Mouse (Mus musculus) urinary bladder, postnatal 36 days (tissue): ENCODE data around the gene Aanat.

Experiments
- DNase-seq, 2 experiments: peaks; one replicate each; pipeline ENCODE4 v3.0.0; 2022; ENCODE audit warnings: low spot score in 2 of 2, mixed read lengths in 1 of 2

Gene Aanat

DNA sequence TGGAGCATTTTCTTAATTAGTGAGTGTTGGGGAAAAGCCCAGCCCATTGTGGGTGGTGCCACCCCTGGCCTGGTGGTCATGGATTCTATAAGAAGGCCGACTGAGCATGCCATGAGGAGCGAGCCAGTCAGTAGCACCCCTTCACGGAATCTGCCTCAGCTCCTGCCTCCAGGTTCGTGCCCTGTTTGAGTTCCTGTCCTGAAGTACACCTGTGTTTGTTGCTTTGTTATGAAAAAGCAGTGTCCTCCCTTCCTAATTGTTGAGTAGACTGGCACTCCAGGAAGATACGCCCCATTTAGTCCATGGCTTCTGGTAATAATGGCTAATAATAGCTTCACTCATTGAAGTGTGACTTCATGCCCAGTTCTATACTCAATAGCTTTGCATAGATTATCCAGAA lies at the start of gene Aanat:
Gene Aanat, plus strand, starts transcription at position 123 of the 400 bp plus-strand sequence.
- no peak for DNase-seq

DNA sequence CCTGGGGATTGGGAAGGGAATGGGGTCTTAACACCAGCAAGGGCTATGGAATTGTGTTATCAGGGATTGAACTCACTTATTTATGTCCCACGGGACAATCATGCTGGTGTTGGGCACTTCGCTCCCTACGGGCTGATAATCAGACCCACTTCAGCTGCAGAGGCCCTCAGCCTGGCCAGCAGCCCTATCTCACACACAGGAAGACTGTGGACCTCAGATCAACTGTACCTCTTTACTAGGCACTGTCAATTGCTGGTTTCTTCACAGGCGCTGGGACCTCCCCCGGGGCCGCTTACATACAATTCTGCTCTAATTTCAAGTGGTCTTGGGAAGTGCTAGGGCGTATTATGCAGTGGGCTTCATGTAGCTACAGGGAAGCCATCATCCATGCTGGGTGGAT lies 49.5 kb upstream of the Aanat start:
- no peak for DNase-seq

DNA sequence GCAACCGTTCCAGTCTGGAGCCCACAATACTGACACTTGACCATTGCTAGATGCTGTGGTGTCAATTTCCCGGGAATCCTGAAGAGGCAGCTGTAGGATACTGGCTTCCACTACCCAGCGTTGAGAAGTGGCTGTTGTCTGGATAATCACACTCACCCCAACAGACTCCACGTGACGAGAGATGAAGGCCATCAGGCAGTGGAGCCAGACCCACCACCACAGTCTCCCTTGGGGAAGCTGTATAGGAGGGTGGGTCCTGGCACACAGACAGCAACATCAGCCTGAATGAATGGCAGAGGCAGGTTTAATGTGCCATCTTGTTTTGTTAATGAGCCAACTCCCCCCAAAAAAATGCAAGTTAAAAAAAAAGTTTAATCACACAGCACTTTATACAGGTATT lies 48.8 kb upstream of the Aanat start:
- DNase-seq, result no peak

DNA sequence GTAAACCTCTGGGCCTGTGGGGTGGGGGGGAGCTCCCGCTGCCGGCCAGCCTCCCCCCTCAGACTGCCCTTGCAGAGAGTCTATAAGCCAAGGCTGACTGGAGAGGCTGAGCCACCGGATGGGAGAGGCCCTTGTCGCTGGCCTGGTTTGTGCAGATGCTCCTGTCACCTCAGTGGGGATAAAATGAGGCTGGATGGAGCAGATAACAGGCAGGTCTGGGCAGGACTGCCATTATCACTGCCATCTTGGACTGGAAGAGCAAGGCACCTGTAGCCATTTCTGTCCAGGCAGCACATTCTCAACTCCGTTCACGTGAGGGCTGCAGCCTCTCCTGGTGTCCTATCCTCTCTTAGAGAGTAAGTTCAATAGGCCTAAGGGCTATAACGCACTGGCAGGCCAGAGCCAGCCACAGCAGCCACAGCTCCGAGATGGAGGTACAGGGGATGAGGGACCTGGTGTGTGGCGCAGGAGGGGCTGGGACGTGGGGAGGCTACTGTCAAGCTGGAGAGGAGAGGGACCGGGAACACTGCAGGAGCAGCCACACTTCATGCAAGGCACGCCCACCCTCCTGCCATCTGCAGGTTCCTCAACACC lies 48.0 kb upstream of the Aanat start:
- DNase-seq, result peak; percentile 67 to 70

DNA sequence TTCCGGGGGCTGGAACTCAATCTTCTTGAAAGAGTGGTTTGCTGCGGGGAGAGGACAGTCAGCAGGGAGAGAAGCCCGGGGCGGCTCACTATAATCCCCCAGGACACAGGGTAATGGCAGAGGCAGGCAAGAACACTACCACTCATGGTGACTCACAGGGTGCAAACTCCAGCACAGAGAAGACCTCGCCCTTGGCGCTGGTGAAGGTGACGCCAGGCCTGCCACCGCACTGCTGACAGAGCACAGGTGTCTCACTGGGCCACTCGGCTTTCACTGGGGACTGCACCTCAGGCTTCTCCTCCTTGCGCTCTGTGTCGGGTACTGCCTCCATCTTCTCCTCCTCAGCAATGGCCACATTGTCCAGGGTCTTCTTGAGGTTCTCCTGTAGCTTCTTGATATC lies 45.0 kb upstream of the Aanat start:
- no peak for DNase-seq

DNA sequence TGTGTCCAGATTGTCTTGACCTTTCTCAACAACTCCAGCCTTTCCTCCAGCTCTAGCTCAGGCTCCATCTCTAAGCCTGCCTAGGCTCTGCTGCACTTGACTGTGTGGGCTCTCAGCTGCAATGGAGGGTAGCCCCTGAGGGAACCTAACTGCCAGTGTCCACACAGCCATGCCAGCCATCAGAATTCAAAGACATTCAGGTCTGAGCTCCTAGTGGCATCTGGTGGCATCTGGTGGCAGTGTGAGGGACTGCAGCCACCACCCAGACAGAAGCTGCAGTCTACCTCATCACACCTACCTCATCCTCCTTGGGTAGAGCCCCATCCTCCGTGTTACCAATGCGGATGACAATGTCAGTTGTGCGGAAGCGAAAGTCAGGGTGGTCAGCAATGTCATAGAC lies 43.1 kb upstream of the Aanat start:
- DNase-seq, result no peak

DNA sequence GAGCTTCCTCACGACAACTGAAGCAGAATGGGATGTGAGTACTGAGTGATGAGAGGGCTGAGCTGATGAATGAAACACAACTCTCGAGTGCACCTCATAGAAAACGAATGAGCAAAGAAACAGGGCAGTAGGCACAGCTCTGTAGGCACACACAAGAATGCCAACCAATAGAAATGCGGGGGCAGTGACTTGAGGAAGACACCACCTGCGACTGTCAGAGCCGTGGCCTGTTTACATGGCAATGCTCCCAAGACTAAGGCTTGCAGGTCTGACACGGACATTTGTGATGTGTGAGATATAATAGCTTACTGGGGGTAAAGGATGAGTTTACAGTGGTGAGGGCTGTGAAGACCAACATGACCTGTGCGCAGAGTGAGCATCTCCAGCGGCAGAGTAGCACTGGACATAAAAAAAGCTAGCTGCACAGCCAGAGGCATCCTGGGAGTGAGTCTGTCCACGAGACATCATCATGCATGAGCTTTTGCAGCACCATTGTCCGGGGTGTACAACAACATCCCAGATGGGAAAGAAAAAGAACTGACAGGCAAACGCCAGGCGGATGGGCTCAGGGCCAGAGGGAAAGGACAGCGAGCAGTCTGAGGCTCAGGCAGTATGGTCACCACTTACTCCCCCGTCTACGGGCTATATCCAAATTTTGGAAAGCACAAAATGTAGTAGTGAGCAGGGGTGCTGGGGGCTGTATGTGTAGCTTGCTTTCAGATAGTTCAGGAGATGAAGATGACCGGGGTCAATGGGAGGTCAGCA lies 38.8 kb upstream of the Aanat start:
- DNase-seq, result no peak

DNA sequence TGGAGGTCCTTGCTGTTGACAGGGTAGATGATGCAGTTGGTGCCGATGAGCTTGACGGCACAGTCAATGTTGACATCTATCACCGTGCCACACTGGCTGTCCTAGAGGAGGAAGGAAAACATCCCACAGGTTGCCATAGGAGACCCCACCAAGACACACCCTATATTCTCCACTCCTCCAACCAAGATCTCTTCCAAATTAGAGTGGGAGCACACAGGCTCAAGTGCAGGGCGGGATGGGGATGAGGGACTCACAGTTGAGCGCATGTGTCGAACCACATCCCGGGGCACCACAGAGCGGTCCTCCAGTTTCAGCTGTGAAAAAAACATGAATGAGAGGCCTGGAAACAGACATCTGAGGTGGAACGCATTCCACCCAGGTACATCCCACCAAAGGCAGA lies 37.5 kb upstream of the Aanat start:
- no peak for DNase-seq

DNA sequence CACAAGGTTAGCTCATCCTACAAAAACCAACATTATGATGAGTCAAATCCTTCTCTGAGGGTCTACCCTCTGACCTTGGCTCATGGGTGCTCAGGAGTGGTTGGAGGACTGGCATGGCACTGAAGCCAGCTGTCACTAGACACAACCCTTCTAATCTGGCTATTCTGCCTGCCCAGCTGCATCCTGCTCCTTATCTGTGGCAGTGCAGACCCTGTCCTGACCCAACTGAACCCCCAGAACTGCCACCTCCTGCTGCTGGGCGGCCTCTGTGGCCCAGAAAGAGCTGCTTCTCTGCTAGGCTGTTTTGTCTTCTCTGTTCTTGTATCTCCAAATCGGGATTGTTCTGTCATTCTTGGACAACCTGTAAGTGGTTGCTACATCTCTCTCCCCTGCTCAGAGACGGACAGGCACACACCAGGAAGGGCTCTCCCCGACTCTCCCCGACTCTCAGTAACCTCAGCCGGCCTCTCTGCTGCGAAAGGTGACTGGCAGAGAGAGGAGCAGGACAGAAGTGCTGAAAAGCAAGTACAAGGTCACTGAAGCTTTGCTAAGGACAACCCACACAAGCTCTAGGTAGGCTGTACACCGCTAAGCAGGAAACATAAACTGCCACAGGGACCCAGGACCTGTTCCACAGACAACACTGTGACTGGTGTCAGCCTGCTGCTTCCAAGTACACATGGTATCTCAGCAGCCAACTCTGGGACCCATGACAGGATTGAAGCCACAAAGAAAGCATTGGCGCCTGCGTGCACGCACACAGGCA lies 36.8 kb upstream of the Aanat start:
- no peak for DNase-seq

DNA sequence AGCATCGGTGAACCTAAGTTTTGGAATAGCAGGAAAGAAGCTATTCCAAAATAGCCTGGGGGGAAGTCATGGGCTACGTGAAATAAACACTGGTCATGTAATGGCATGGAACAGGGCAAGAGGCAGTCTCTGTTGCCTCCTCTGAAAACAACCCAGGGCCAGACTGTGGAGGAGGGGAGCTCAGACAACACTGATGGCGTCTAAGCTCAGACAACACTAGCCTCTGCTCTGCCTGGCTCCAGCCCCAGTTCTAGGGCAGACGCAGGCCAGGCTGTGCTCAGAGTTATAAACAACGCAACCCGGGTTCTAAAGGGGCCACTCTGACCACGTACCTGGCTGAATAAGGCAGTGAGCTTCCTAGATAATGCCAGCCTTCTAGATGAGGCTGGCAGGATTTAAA lies 35.5 kb upstream of the Aanat start:
- no peak for DNase-seq

DNA sequence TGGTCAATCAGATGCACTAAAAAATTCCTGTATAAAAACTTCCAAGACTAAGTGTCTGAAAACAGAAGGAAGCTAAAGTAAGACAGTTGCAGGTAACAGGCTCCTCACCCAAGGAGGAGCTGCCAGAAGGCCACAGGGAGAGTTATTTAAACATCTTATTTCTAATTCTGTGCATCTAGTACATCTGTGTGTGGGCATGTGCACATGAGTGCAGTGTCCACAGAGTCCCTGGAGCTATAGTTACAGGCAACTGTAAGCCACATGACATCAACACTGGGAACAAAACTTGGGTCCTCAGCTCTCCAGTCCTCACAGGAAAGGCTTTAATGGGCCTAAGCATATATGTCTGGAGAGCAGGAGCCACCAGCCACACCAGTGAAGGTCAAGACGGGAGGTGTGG lies 34.0 kb upstream of the Aanat start:
- DNase-seq, result no peak

DNA sequence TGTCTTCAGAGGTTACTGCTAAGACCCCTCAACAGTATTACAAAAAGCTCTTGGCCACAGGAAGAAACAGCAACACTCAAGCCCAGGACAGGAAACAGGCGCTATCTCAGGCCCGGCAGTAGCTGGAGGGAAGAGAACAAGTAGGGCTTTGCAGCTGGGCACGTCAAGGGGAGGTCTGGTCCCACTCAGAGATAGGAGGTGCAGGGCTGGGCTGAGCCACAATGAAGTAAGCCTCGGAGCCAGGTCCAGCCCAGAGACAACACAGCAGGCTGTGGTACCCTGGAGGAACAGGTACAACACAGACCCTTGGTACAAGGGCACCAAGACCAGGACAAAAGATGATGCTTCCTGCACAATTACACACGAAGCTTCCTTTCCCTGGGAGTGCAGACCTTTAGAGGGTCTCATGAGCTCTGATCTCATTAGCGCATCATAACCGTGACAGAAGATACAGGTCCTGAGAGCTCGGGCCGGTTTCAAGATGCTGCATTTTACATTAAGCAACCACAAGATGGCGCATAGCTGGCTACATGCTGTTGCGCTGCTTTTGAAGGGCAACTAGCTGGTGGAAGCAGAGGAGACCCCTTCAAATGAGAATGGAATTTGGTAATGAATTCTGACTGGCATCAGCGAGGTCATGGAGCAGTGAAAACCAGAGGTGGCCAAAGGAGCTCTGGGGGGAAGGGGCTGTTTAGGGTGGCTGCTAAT lies 31.9 kb upstream of the Aanat start:
- DNase-seq, result no peak

DNA sequence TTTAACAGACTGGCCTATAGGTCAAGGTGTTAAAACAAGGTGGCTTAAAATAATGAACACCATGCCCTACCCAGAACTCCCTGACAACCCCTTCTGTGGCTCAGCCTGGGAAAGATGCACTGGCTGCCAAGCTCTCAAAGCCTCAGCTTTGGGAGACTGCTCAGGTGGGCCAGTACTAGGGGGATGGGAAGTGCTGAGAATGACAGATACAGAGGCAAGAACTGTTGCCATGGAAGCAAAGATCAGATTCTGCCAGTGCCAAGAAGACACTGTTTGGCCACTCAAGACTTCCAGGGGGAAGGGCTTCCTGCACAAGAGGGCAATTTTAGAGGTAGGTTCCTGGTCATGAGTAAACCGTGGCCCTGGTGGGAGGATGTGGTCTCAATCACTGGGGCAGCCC lies 30.7 kb upstream of the Aanat start:
- no peak for DNase-seq

DNA sequence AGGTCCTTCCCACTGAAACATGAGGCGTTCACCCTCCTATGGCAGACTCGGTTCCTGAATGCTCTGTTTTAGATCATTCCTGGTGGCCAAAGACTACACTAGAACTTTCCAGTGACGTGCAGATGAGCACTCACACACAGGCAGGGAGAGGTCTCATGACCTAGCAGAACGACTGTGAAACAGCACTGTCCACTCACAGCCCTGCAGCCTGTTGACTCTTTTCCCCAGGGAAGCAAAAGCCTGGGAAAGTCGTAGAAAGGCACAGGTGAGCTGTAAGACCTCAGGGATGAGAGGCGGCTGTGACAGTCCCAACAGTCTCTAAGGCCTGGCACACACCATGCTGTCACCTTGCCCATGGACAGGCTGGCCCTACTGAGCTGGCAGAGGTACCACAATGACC lies 29.9 kb upstream of the Aanat start:
- no peak for DNase-seq

DNA sequence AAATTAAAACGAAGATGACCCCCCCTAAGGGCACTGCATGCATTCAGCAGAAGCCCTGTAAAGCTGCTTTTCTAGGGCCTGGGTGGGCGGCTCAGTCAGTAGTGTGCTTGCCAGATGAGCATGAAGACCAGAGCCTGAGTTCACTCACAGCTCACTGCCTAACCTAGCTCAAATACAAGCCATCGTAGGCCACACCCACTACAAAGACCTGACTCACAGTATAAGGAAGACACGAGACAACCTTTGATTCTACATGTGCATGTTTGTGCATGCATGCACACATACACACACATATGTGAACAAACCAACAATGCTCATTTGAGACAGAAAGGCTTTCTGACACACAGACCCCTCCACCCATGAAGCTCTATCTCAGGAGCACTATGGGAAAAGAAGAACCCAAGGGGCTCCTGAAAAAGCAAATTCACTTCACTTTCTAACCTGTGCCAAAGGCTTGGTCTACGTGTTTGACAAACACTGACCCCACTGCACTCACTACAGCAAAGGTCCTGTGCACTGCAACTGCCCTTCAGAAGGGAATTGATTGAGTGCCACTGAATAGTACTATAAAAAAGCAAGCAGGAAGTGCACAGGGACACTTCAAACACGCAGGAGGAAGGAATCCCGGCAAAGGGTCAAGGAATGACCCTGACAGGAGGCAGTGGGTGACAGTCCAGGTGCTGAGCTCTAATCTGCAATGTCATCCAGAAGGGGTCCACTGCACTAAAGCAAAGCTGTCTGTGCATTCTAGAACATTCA lies 20.8 kb upstream of the Aanat start:
- no peak for DNase-seq

DNA sequence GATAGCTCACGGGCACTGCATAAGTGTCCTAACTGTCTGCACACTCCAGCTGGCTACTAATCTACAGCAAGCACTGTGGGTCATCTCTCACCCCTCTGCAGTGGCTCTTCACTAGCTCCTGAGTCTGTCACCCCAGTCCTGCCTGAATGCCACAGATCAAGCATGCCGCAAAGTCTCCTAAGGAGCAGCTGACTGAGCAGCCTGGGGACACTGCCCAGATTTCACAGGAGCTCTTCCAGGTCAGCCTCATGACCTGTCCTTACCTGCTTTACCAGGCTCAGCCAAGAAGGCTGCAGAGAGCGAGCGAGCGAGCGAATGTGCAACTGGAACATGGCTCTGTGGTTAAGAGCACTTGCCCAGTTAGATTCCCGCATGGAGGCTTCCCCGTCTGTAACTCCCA lies 18.7 kb upstream of the Aanat start:
- DNase-seq, result no peak

DNA sequence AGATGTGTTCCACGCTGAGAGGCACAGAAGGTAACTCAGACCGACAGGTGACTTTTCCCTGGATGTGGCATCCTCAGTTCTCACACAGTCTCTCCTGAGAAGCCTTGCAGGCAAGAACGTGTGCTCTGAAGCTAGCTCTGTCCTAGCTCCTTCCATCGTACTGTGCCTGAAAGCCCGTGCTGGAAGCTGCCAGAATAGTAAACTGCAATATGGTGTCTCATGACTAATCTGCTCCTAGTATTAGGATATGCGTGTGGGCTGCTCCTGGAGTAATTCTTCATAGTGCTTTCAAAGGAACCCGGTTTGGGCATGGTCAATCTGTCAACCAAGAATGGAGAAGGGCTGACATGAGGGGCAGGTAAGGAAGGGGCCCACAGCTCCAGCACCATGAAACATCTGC lies 15.4 kb upstream of the Aanat start:
- no peak for DNase-seq

DNA sequence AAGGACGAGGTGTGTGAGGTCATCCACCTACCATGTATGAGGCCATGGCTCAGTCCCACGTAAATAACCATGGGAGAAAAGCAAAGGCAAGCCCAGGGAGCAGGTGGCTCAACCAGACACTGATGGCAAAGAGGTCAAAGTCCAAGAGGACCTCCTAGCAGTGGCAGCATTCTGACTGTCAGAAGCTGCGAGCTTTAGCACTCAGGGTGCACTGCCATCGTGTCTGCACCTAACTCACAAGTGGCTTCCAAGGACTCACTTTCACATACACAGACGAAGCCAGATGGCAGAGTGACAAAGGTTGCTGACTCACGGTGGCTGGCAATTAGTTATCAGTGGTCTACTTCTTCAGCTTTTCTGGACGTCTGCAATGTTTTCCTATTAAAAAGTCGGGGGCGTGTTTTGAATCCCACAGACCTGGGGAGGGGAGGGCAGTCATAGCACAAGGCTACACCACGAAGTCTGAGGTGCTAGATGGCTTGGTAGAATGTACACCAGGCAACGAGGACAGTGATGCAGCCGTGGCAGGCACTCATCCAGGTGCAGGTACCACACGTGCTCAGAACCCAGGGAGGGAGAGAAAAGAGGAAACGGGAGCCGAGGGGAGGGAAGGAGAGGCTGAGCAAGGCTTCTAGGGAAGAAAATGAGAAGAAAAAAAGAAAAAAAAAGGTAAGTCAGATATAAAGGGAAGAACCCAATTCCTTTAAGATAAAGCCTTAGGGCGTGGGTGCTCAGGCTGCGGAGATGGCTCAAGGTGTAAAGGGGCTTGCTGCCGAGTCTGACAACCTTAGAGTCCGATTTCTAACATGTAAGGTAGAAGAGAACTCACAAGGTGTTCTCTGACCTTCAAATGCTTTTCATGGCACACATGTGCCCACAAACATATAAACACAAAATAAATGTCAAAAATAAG lies 14.2 kb upstream of the Aanat start:
- DNase-seq, result no peak

DNA sequence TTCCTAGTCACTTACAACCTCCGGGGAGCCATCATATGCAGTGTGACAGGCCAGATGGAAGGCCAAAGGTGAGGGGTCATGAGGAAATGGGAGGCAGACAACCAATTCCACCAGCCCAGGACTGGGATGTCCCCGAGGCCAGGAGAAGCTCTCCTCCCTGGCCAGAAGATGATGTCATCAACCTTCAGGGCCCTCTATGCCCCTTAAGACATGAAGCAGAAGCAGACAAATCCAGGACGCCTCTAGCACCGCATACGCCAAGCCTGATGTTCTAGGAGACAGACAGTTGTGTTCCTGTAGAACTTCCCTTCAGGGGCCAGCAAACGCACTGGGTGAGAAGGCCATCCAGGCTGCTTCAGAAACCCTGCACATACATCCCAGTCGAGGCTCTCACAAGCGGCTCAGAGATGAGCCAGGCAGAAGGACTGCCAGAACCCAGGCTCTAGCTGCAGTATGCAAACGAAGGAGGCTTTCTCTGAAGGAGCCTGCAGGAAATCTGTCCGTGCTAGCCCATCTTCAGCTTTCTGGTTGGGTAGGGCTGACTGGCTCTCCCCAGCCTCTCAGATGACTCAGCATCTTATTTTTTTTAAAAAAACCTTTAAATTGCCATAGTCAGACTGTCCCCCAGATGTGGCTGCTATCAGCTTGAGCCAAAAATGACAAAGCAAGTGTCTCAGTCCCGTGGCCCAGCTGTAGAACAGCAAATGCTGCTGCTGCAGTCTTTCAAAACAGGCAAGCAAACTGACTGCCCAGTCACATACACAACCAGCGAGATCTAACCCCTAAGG lies 13.3 kb upstream of the Aanat start:
- no peak for DNase-seq

DNA sequence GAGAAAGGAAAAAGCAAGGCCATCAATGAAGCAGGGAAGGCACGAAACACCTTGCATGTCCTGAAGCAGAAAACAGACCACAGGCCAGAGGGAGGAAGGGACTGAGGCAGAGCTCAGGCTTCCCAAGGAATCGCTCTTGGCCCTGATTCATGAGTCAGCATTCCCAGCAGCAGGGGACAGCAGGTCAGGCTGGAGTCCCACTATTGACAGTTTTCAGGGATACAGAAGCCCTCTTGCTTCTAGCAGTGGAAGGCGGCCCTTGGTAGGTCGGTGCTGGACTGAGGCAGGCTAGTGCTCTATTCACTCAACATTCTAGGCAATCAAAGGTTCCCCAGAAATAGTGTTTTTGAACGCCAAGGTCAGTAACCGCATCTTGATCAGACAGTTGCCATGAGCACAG lies 11.7 kb upstream of the Aanat start:
- no peak for DNase-seq
